Mouse (Mus musculus) kidney, postnatal 36 days (tissue): ENCODE data around the gene Gcn1l1.
A peak's percentile ranks its signal among the peaks of the same experiment; 100 is the strongest.

ENCODE experiments used
- DNase-seq, 2 experiments: peaks; one replicate each; pipeline ENCODE4 v3.0.0; 2021 to 2022; ENCODE audit warnings: mixed read lengths in 2 of 2

Gcn1l1 gene

DNA sequence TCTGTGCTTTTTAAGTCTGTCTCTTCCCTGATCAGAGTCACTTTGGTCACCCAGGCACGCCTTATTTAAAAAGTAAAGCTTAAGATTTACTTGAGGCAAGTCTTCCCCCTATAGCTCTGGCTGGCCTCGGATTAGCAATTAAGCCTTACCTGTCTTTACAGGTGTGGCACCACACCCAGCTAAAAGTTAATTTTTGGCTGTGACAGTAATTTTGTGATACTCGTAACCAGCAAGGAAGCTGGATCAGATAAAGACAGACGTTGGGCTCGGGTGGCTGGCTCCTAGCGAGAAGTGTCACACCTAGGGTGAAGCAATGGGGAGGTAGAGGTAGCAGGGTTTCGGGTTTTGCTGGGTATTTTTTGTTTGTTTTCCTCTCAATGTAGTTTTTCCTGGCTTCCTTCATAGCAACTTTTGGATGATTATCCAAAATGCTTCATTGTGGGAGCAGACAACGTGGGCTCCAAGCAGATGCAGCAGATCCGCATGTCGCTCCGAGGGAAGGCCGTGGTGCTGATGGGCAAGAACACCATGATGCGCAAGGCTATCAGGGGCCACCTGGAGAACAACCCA, 4.6 kb upstream of the Gcn1l1 start:
- DNase-seq, result no peak

DNA sequence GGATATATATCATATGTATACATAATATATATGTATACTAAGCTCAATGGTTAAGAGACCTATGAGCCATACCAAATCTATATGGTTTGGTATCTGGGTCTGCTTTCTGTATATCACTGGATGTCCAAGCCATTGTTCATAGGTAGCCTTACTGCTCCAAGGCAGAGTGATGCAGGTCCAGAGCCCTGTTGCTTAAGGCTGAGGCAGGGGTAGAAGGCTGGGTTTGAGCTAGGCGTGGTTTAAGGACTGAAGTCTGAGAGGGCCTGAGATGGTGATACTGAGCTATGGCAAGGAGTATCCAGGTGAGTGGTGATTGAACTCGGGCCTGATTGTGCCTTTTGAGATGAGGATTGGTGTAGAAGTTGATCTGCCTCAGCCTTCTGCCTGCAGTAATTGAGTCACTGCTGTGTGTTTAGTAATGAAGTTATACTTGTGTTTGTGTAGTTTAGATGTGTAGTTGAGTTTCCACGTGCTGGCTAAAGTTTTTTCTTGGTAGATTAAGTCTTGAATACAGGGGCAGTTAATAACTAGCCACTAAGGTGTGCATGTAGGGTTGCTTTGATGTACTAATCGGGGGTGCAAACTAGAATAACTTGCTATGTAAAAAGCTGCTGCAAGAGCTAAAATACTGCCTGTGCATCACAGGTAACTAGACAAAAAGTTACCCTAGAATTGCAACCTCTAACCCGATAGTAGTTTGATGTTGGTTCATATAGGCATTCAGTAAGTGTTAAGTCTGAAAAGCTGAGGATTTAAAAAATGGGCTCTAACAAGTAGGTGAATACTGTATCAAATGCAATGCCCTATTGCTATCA, 1.1 kb upstream of the Gcn1l1 start:
- DNase-seq, result no peak

DNA sequence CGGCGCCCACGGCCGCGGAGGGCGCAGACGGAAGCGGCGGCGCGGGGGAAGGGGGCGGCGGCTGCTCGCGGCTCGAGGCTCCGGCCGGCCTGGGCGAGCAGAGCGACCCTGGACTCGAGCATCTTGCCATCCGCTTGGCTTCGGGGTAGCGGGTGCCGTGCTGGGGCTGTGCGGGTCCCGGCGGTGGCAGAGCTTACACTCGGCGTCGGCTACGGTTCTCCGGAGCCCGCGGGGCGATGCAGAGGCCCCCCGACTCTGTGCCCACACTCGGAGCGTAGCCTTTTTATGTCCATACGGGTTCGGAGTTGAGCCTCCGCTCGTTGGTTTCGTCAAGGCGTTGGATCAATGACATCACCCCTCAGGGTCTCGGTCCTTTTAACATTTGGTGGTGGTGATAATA, 349 bp downstream of the Gcn1l1 start:
- no peak for DNase-seq

GRCm38 (mm10) chr5:115568681-115569080, 3.6 kb downstream of the Gcn1l1 start:
- peak; percentile 67 to 72 for DNase-seq

DNA sequence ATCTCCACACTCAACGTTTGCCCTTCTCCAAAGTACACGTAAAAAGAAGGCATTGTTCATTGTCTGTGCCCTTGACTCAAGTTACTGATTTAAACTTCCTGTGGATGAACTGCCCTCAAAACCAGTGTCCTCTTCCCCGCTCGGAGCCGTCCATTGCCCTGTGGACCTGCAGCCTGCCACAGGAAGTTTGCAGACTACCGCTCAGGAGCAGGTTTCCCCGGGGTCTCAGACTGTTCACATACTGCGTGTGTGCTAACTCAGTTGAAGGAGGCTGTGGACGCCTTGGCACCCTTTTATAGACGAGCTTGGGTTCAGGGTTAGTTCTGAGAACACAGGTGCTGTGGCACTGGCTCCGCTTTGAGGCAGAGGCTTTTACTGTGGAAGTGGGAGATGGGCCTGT, 4.3 kb downstream of the Gcn1l1 start:
- no peak for DNase-seq

GRCm38 (mm10) chr5:115569721-115570120, 4.7 kb downstream of the Gcn1l1 start:
- DNase-seq, result peak; percentile 26 to 41

- no peak for DNase-seq
Measured at GRCm38 (mm10) chr5:115571086-115571485, 6.0 kb downstream of the Gcn1l1 start.

DNA sequence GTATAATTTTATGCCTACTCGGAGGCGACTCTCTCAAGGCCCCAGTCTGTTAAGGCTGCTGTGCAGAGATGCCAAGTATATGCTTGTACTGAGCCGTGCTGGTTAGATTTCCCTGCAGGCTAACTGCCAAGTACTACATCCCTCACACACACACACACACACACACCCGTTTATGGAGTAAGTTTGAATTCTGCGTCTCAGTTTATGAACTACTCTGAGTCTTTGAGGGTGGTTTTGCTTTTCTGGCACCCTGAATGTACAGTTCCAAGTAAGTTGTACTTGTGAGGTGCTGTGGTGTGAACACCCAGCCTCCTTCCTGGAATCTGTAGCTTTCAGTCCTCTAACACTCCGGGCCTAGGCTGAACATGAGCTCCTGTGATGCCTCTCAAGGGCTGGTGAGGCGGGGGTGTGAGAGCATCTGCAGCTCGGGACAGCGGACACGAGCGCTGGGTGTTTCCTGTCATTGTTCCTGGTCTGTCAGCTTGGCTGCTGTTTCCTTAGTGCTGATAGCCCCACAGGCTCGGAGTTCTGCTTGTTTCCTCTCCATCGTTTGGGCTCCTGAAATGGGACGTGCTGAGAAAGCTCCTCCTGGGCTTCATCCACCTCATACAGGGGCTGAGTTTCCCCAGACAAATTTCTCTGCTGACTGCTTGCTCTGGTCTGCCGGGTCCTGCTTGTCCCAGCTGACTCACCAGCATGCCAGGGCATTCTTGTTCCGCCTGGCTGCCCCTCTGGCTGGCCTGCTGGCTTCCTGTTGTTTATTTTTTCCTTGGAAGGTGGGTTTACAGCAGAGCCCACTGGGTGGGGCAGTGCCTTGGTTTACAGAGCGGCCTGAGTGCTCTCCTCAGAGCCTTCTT, 7.9 kb downstream of the Gcn1l1 start:
- DNase-seq, result peak; percentile 84 to 86

GRCm38 (mm10) chr5:115574992-115575391, 9.9 kb downstream of the Gcn1l1 start:
- DNase-seq, result peak; percentile 73 to 86

- peak; percentile 49 to 51 for DNase-seq
Measured at GRCm38 (mm10) chr5:115577686-115578085, 12.6 kb downstream of the Gcn1l1 start.

- DNase-seq, result no peak
Measured at GRCm38 (mm10) chr5:115578922-115579321, 13.9 kb downstream of the Gcn1l1 start.

DNA sequence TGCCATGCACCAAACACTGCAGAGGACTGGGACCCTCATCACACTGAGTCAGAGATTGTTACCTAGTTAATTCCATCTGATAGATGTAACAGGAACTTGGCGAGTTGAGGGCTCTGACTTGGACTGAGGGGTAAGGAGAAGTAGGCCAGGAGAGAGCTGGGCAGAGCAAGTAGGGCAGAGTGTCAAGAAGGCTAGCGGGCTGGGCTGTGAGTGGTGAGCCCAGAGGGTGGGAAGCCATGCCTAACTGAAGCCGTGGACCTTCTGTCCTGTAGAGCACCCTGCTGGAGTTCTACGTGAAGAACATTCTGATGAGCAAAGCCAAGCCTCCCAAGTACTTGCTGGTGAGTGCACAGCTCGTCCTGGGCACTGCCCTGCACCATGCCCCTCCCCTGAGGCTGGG, 14.3 kb downstream of the Gcn1l1 start:
- DNase-seq, result no peak

- no peak for DNase-seq
Measured at GRCm38 (mm10) chr5:115580229-115581001, 15.4 kb downstream of the Gcn1l1 start.

GRCm38 (mm10) chr5:115581662-115582061, 16.6 kb downstream of the Gcn1l1 start:
- no peak for DNase-seq

DNA sequence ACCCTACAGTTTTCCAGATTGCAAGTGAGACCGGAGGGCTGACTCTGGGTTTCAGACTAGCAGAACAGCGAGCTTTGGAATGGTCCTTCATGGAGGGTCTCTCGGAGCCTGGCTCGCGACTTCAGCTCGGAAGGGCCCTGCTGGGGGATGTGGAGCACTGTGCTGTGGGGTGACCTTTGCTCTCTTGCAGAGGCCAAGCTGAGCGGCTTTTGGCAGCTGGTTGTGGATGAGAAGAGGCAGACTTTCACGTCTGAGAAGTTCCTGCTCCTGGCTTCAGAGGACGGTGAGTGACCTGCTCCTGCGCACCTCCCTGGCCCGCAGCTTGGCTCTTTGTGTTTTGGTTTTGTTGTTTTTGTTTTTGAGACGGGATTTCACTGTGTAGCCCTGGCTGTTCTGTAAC, 20.6 kb downstream of the Gcn1l1 start:
- peak; percentile 77 for DNase-seq

DNA sequence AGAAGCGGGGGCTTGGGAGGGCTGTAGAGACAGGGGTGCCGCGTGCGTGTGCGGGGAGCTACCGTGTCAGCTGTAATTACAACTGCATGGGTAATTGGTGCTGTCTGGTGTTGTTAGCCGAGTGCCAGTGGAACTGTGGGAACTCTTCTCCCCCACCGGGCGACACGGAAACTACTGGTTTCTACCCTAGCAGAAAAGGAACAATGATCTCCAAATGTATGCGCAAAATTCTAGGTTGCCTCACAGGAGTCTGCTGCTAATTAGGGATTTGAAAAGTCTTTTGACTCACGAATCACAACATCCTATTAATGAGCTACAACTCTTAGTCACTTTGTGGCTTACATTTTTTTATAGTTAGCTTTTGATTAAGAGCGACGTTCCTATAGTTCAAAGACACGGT, 21.1 kb downstream of the Gcn1l1 start:
- no peak for DNase-seq

DNA sequence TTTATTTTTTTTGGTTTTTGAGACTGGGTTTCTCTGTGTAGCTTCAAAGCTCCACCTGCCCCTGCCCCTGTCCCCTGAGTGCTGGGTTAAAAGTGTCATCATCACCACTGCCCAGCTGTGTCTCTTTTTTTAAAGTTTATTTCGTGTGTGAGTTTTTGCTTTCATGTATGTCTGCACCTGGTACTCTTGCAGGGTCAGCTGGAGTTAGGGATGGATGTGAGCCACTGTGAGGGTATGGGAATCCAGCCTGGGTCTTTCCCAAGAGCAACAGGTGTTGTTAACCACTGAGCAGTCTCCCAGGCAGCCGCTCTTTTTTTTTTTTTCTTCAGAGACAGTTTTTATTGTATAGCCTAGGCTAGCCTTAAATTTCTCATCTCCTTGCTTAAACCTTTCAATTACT, 21.7 kb downstream of the Gcn1l1 start:
- no peak for DNase-seq

GRCm38 (mm10) chr5:115591028-115591427, 26.0 kb downstream of the Gcn1l1 start:
- peak; percentile 26 to 60 for DNase-seq

- no peak for DNase-seq
Measured at GRCm38 (mm10) chr5:115591506-115591905, 26.5 kb downstream of the Gcn1l1 start.

GRCm38 (mm10) chr5:115603561-115603960, 38.5 kb downstream of the Gcn1l1 start:
- DNase-seq, result no peak

DNA sequence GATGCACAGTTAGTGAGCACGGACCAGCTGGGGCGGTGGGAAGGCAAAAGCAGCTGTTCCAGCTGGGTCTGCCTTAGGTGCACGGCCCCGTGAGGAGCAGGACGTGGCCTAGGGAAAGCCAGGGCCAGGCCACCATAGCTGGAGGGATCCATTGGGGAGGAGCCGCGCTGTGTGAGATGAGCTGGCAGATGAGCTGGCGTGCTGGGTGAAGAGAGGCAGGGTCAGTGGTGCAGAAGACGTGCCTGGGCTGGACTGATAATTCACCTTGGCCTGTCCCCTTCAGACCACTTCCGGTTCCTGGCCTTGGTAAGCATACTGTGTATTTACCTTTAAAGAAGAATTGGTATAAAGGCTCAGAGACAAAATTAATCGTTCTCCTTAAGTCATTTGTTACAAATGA, 46.5 kb downstream of the Gcn1l1 start:
- no peak for DNase-seq

DNA sequence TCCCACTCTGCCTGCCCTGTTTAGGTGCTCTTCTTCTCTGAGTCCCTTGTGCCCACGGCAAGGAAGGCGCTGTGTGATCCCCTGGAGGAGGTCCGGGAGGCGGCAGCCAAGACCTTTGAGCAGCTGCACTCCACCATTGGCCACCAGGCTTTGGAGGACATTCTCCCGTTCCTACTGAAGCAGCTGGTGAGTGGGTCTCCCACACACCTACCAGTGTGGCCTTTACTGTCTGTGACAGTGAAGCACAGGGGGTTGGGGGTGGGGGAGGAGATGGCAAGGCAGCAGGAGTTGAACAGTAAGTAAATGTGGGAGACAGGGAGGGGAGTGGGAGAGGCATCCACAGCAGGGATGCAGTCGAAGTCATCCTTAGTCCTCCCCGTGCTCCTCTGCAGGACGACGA, 48.3 kb downstream of the Gcn1l1 start:
- DNase-seq, result no peak

GRCm38 (mm10) chr5:115614948-115615347, 49.9 kb downstream of the Gcn1l1 start:
- DNase-seq, result peak; percentile 32 to 85
